Mouse (Mus musculus): ENCODE measurements around the gene Ldb2.

Gene Ldb2

GRCm38 (mm10) chr5:44714508-44714907 lies 85.0 kb downstream of the Ldb2 start:
- DNase-seq = no peak

- no peak for DNase-seq
Observed at GRCm38 (mm10) chr5:44713181-44713789, 86.2 kb downstream of the Ldb2 start.

- no peak for DNase-seq
Observed at GRCm38 (mm10) chr5:44711211-44711610, 88.3 kb downstream of the Ldb2 start.

- no peak for DNase-seq
Observed at GRCm38 (mm10) chr5:44710132-44710871, 89.2 kb downstream of the Ldb2 start.

GRCm38 (mm10) chr5:44709276-44709675 lies 90.2 kb downstream of the Ldb2 start:
- DNase-seq = no peak

- DNase-seq = no peak
Observed at GRCm38 (mm10) chr5:44707946-44708345, 91.5 kb downstream of the Ldb2 start.

- no peak for DNase-seq
Observed at GRCm38 (mm10) chr5:44706997-44707698, 92.3 kb downstream of the Ldb2 start.

GRCm38 (mm10) chr5:44697993-44698392 lies 101.5 kb downstream of the Ldb2 start:
- DNase-seq = no peak

GRCm38 (mm10) chr5:44696548-44696947 lies 102.9 kb downstream of the Ldb2 start:
- no peak for DNase-seq

GRCm38 (mm10) chr5:44693674-44694073 lies 105.8 kb downstream of the Ldb2 start:
- no peak for DNase-seq

- no peak for DNase-seq
Observed at GRCm38 (mm10) chr5:44686344-44686743, 113.1 kb downstream of the Ldb2 start.

- no peak for DNase-seq
Observed at GRCm38 (mm10) chr5:44681054-44681638, 118.3 kb downstream of the Ldb2 start.

GRCm38 (mm10) chr5:44677814-44678213 lies 121.7 kb downstream of the Ldb2 start:
- no peak for DNase-seq

GRCm38 (mm10) chr5:44676145-44676754 lies 123.2 kb downstream of the Ldb2 start:
- DNase-seq = no peak

GRCm38 (mm10) chr5:44670336-44670735 lies 129.1 kb downstream of the Ldb2 start:
- DNase-seq = no peak

- no peak for DNase-seq
Observed at GRCm38 (mm10) chr5:44667907-44668306, 131.6 kb downstream of the Ldb2 start.

- no peak for DNase-seq
Observed at GRCm38 (mm10) chr5:44667383-44667782, 132.1 kb downstream of the Ldb2 start.

- no peak for DNase-seq
Observed at GRCm38 (mm10) chr5:44659651-44660050, 139.8 kb downstream of the Ldb2 start.

- DNase-seq = no peak
Observed at GRCm38 (mm10) chr5:44656707-44657106, 142.8 kb downstream of the Ldb2 start.

- DNase-seq = no peak
Observed at GRCm38 (mm10) chr5:44654403-44654802, 145.1 kb downstream of the Ldb2 start.

GRCm38 (mm10) chr5:44646842-44647190 lies 152.7 kb downstream of the Ldb2 start:
- DNase-seq = no peak

GRCm38 (mm10) chr5:44645952-44646841 lies 153.3 kb downstream of the Ldb2 start:
- DNase-seq = no peak

Data from cerebellum, adult 9-10 months (tissue).